Mouse (Mus musculus): ENCODE measurements at regions not wholly inside any gene's neighbourhood (a gene's known extent, or its start where the extent isn't known, plus 50 kb on each side); places are given as distances from the start of the nearest gene placed in this dataset.

- TF ChIP-seq POLR2A (IDR thresholded peaks at IDR 0.05; ENCODE audit: extremely low read depth, insufficient read depth, low read length), result no peak
- TF ChIP-seq CTCF (IDR thresholded peaks at IDR 0.05; ENCODE audit: low read depth, low read length), result no peak
Observed at GRCm38 (mm10) chr1:169160220-169160619, 371.0 kb downstream of the Nuf2 start.

Data from liver, adult 2 months (tissue).